8 mouse cellular contexts compared by ENCODE assay signal in genomic region chr4:28814476-28814815, GRCm38 (mm10). TPM values are rescaled to one million over a fixed set of nuclear protein-coding genes. Genes with fewer than 3 reads are reported as not detected.
DNase-seq lines count a peak whose midpoint lies in the region; ATAC-seq and TF ChIP-seq lines count a peak whose summit lies in the region.

No protein-coding gene starts in this region.

- H3K27me3 ChIP-seq in cerebellum, adult 2 months (ENCODE audit: control insufficient read depth, insufficient read depth, low read length): no peaks in the 10 kb centered on the region
- H3K27me3 ChIP-seq in lung, embryonic 16.5 days (ENCODE audit: control insufficient read depth, insufficient read depth, low read depth, low read length): no peaks in the 10 kb centered on the region
- H3K27me3 ChIP-seq in limb, embryonic 12.5 days: no peaks in the 10 kb centered on the region; the same call in 1 of the 2 replicates

- DNase-seq in cerebellum, adult 2 months: no peak
- DNase-seq in cerebellum, adult 8-10 months: no peak
- DNase-seq in lung, postnatal 36 days: no peak
- DNase-seq in right cerebral cortex, postnatal 25 days: no peak
- no peak for DNase-seq in cerebellum, adult 9-11 months

- no peak for TF ChIP-seq CTCF in cerebellum, adult 2 months (IDR thresholded peaks at IDR 0.05; ENCODE audit: borderline replicate concordance, insufficient read depth, low read depth, low read length)
- TF ChIP-seq CTCF in olfactory bulb, adult 2 months (IDR thresholded peaks at IDR 0.05; ENCODE audit: insufficient read depth, low read depth, low read length): no peak

- H3K9me3 ChIP-seq in lung, embryonic 16.5 days (ENCODE audit: control insufficient read depth, low read length): no peaks in the 10 kb centered on the region
- H3K9me3 ChIP-seq in limb, embryonic 12.5 days: no peaks in the 10 kb centered on the region

- H3K4me1 ChIP-seq in cerebellum, adult 2 months (ENCODE audit: control insufficient read depth, insufficient read depth, low read length): no peaks in the 10 kb centered on the region; the same call in 1 of the 2 replicates
- no peaks in the 10 kb centered on the region for H3K4me1 ChIP-seq in lung, embryonic 16.5 days (replicated peaks; ENCODE audit: control insufficient read depth, insufficient read depth, low read length)
- H3K4me1 ChIP-seq in limb, embryonic 12.5 days (replicated peaks): no peaks in the 10 kb centered on the region
- no peaks in the 10 kb centered on the region for H3K4me1 ChIP-seq in olfactory bulb, adult 2 months (ENCODE audit: control insufficient read depth, insufficient read depth, low read length)

- under 1% methylated on average over 8 of the region's 8 CpGs for WGBS in cerebellum, adult 2 months
- WGBS in lung, embryonic 16.5 days: 0% methylated on average over 8 of the region's 8 CpGs
- 1% methylated on average over 8 of the region's 8 CpGs for WGBS in limb, embryonic 12.5 days
- under 1% methylated on average over 8 of the region's 8 CpGs for WGBS in olfactory bulb, adult 2 months

- peak overlapping the region; percentile 88 for H3K9ac ChIP-seq in lung, embryonic 16.5 days (ENCODE audit: low read length)
- H3K9ac ChIP-seq in limb, embryonic 12.5 days (replicated peaks): peak overlapping the region; percentile 93

- H3K4me2 ChIP-seq in lung, embryonic 16.5 days (ENCODE audit: low read depth, low read length): peak overlapping the region; percentile 79
- H3K4me2 ChIP-seq in limb, embryonic 12.5 days: peak overlapping the region; percentile 82

- no peak for ATAC-seq in lung, embryonic 16.5 days (ENCODE audit: low read depth)
- ATAC-seq in limb, embryonic 12.5 days (ENCODE audit: insufficient number of reproducible peaks, insufficient read depth, low FRiP score, low TSS enrichment, low read depth): no peak

- H3K27ac ChIP-seq in cerebellum, adult 2 months (ENCODE audit: insufficient read depth, low read length): peak overlapping the region; percentile 70; the same call in 1 of the 2 replicates
- H3K27ac ChIP-seq in lung, embryonic 16.5 days (ENCODE audit: low read length): peak overlapping the region; percentile 91
- peak overlapping the region; percentile 98 for H3K27ac ChIP-seq in limb, embryonic 12.5 days
- H3K27ac ChIP-seq in olfactory bulb, adult 2 months (ENCODE audit: insufficient read depth, low read depth, low read length): no peak overlapping the region; the same call in 1 of the 2 replicates

- no peak for TF ChIP-seq POLR2A in cerebellum, adult 2 months (IDR thresholded peaks at IDR 0.05; ENCODE audit: borderline replicate concordance, insufficient read depth, low read length)
- TF ChIP-seq POLR2A in olfactory bulb, adult 2 months (IDR thresholded peaks at IDR 0.05; ENCODE audit: insufficient read depth, low read depth, low read length): no peak

- peak overlapping the region; percentile 70 for H3K4me3 ChIP-seq in cerebellum, adult 2 months (replicated peaks; ENCODE audit: insufficient read depth, low read depth, low read length)
- peak overlapping the region; percentile 87 for H3K4me3 ChIP-seq in lung, embryonic 16.5 days (ENCODE audit: low read length)
- peak overlapping the region; percentile 82 for H3K4me3 ChIP-seq in limb, embryonic 12.5 days (replicated peaks)
- peak overlapping the region; percentile 77 for H3K4me3 ChIP-seq in olfactory bulb, adult 2 months (ENCODE audit: insufficient read depth, low read depth, low read length)

- no peaks in the 10 kb centered on the region for H3K36me3 ChIP-seq in lung, embryonic 16.5 days (ENCODE audit: control insufficient read depth, insufficient read depth, low read length)
- no peaks in the 10 kb centered on the region for H3K36me3 ChIP-seq in limb, embryonic 12.5 days

RNA-seq across cellular contexts. Expression of gene Epha7, which starts 1.5 kb away (rescaled TPM):
- 12.4 and 12.7 TPM in 2 replicates for polyA plus RNA-seq in cerebellum, adult 2 months (2012; rRNA removed)
- polyA plus RNA-seq in lung, embryonic 16.5 days (2015; fragmentation: Nextera tagmentation; extraction: Ambion mirVana): 45.0 and 46.9 TPM in 2 replicates
- polyA plus RNA-seq in limb, embryonic 12.5 days (2016; fragmentation: Nextera tagmentation; extraction: Ambion mirVana): 50.6 and 56.5 TPM in 2 replicates
- polyA plus RNA-seq in olfactory bulb, adult 2 months (2012; ENCODE audit: insufficient read depth, insufficient read length, low replicate concordance, missing spikeins): not detected in 2 replicates
